Mouse (Mus musculus): Measurements from ENCODE around the gene Gm17409. TPM values are rescaled to one million over a fixed set of nuclear protein-coding genes. Genes with fewer than 3 reads are reported as not detected.

The Gm17409 gene
- total RNA-seq, 2 experiments from 2014 or later = not detected

Other genes with a start within 250 kb of the Gm17409 start
- gene Acvr1c, start 112.2 kb upstream of the Gm17409 start, total RNA-seq (2014; fragmentation: Nextera tagmentation) = not detected in 2 replicates
- not detected in 2 replicates for gene Acvr1c, start 112.2 kb upstream of the Gm17409 start, total RNA-seq (2017)
- gene Acvr1, start 97.0 kb downstream of the Gm17409 start, total RNA-seq (2014; fragmentation: Nextera tagmentation) = 0.25 and 0.92 TPM in 2 replicates
- 0.42 TPM in 1 of 2 replicates, not detected in the other for gene Acvr1, start 97.0 kb downstream of the Gm17409 start, total RNA-seq (2017)
- gene Upp2, start 97.2 kb downstream of the Gm17409 start, total RNA-seq (2014; fragmentation: Nextera tagmentation) = not detected in 2 replicates
- gene Upp2, start 97.2 kb downstream of the Gm17409 start, total RNA-seq (2017) = not detected in 2 replicates